Mouse (Mus musculus): ENCODE results near the gene BC029722. TPM values are rescaled to one million over a fixed set of nuclear protein-coding genes. Genes with fewer than 3 reads are reported as not detected.

The BC029722 gene
- polyA plus RNA-seq, 1 experiment = 32.2 TPM

GRCm38 (mm10) chr2:155794674-155795445, 24.4 kb downstream of the BC029722 start:
- Histone ChIP-seq H3K79me2 (ENCODE audit: control insufficient read depth, insufficient read depth) (no peaks in the 10 kb centered on the region), H3K36me3 (ENCODE audit: control insufficient read depth, insufficient read depth) (no peaks in the 10 kb centered on the region), H3ac (ENCODE audit: control insufficient read depth, insufficient read length) (no peak overlapping the region), H3K4me2 (ENCODE audit: low read depth) (no peak overlapping the region), H3K27me3 (ENCODE audit: control insufficient read depth, insufficient read depth, insufficient read length) (peaks cover 18% of the 10 kb centered on the region), H3K4me3 (no peak overlapping the region)
- TF ChIP-seq REST (IDR thresholded peaks at IDR 0.05; ENCODE audit: insufficient read depth, insufficient read length) (no peak), TCF3 (IDR thresholded peaks at IDR 0.05; ENCODE audit: insufficient read length, low read depth) (no peak), E2F4 (IDR thresholded peaks at IDR 0.05; ENCODE audit: insufficient read depth) (no peak), USF1 (IDR thresholded peaks at IDR 0.05; ENCODE audit: low read depth) (no peak), SRF (IDR thresholded peaks at IDR 0.05; ENCODE audit: control insufficient read depth, insufficient read length, low read depth) (no peak), MAX (IDR thresholded peaks at IDR 0.05; ENCODE audit: low read depth) (no peak), POLR2AphosphoS2 (IDR thresholded peaks at IDR 0.05; ENCODE audit: insufficient read length, low read depth) (no peak), MYOG (IDR thresholded peaks at IDR 0.05; ENCODE audit: control insufficient read depth in 1 of 3, insufficient read depth in 1 of 3, insufficient read length in 2 of 3, low read depth in 2 of 3) (no peak), CEBPB (IDR thresholded peaks at IDR 0.05; ENCODE audit: insufficient read depth, poor library complexity, severe bottlenecking) (no peak), MYOD1 (IDR thresholded peaks at IDR 0.05; ENCODE audit: control insufficient read depth in 1 of 3, insufficient read length in 2 of 3, low read depth in 2 of 3) (no peak), TCF12 (IDR thresholded peaks at IDR 0.05; ENCODE audit: insufficient read depth, poor library complexity, severe bottlenecking) (no peak)

DNA sequence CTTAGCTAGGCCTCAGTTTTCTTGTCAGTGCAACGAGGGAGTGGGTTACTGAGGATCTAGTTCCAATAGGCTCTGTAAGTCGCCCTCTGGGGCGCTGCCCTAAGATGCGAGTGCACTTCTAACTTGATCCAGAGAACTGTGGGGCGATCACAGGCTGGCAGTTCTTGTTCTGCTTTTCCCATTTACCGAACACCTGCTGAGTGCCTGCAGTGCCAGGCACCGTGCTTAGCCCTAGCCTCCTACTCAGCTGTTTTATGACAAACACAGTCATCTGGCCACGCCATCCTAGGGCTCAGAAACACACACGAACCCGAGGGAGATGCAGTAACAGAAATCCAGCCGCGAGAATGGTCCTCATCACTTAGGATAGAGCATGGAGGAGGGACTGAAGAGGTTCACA, 26.3 kb downstream of the BC029722 start:
- Histone ChIP-seq H3ac (ENCODE audit: control insufficient read depth, insufficient read length) (no peak overlapping the region), H3K27me3 (ENCODE audit: control insufficient read depth, insufficient read depth, insufficient read length) (peaks cover 14% of the 10 kb centered on the region), H3K36me3 (ENCODE audit: control insufficient read depth, insufficient read depth) (no peaks in the 10 kb centered on the region), H3K4me2 (ENCODE audit: low read depth) (no peak overlapping the region), H3K79me2 (ENCODE audit: control insufficient read depth, insufficient read depth) (no peaks in the 10 kb centered on the region), H3K4me3 (no peak overlapping the region)
- TF ChIP-seq POLR2A (IDR thresholded peaks at IDR 0.05; ENCODE audit: insufficient read length, low read depth) (no peak), MYOD1 (IDR thresholded peaks at IDR 0.05; ENCODE audit: control insufficient read depth in 1 of 3, insufficient read length in 2 of 3, low read depth in 2 of 3) (peak in 1 of 3 experiments; percentile 21)

GRCm38 (mm10) chr2:155787949-155788931, 31.0 kb downstream of the BC029722 start:
- no peak overlapping the region for H3K4me2 ChIP-seq (ENCODE audit: low read depth)
- no peaks in the 10 kb centered on the region for H3K36me3 ChIP-seq (ENCODE audit: control insufficient read depth, insufficient read depth)
- H3ac ChIP-seq (ENCODE audit: control insufficient read depth, insufficient read length) = no peak overlapping the region
- H3K4me3 ChIP-seq = no peak overlapping the region
- peaks cover 21% of the 10 kb centered on the region for H3K27me3 ChIP-seq (ENCODE audit: control insufficient read depth, insufficient read depth, insufficient read length)
- H3K79me2 ChIP-seq (ENCODE audit: control insufficient read depth, insufficient read depth) = no peaks in the 10 kb centered on the region
- TF ChIP-seq MYOD1 (IDR thresholded peaks at IDR 0.05; ENCODE audit: control insufficient read depth in 1 of 3, insufficient read length in 2 of 3, low read depth in 2 of 3) = no peak

GRCm38 (mm10) chr2:155786905-155787304, 32.3 kb downstream of the BC029722 start:
- no peak for TF ChIP-seq CEBPB (IDR thresholded peaks at IDR 0.05; ENCODE audit: insufficient read depth, poor library complexity, severe bottlenecking)
- TF ChIP-seq REST (IDR thresholded peaks at IDR 0.05; ENCODE audit: insufficient read depth, insufficient read length) = no peak
- TF ChIP-seq TCF3 (IDR thresholded peaks at IDR 0.05; ENCODE audit: insufficient read length, low read depth) = no peak
- no peak for TF ChIP-seq MAX (IDR thresholded peaks at IDR 0.05; ENCODE audit: low read depth)
- no peak for TF ChIP-seq USF1 (IDR thresholded peaks at IDR 0.05; ENCODE audit: low read depth)
- no peak for TF ChIP-seq MYOD1 (IDR thresholded peaks at IDR 0.05; ENCODE audit: control insufficient read depth in 1 of 3, insufficient read length in 2 of 3, low read depth in 2 of 3)
- TF ChIP-seq POLR2AphosphoS2 (IDR thresholded peaks at IDR 0.05; ENCODE audit: insufficient read length, low read depth) = no peak
- TF ChIP-seq E2F4 (IDR thresholded peaks at IDR 0.05; ENCODE audit: insufficient read depth) = no peak
- TF ChIP-seq MYOG (IDR thresholded peaks at IDR 0.05; ENCODE audit: control insufficient read depth in 1 of 3, insufficient read depth in 1 of 3, insufficient read length in 2 of 3, low read depth in 2 of 3) = no peak
- TF ChIP-seq SRF (IDR thresholded peaks at IDR 0.05; ENCODE audit: control insufficient read depth, insufficient read length, low read depth) = no peak
- no peak for TF ChIP-seq TCF12 (IDR thresholded peaks at IDR 0.05; ENCODE audit: insufficient read depth, poor library complexity, severe bottlenecking)
- TF ChIP-seq POLR2A (IDR thresholded peaks at IDR 0.05; ENCODE audit: insufficient read length, low read depth) = no peak
- Histone ChIP-seq H3ac (ENCODE audit: control insufficient read depth, insufficient read length) (no peak overlapping the region), H3K36me3 (ENCODE audit: control insufficient read depth, insufficient read depth) (no peaks in the 10 kb centered on the region)

DNA sequence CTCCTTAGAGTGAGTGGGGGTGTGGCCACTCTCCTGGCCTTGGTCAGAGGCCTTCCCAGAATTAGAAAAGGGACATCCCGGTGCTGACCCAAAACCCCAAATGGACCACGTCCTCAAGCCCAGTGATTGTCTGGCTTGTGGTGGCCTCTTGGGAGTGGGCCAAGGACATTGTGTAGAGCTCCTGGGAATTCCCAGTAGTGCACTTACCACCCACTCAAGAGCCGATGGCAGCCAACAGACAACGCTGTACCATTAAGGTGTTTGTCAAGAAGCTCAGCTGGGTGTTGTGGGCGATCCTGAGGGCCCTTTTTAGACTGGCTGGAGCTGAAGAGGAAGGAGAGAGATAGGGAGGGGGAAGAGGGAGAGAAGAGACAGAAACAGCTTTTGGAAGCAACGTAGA, 34.7 kb downstream of the BC029722 start:
- Histone ChIP-seq H3K27me3 (ENCODE audit: control insufficient read depth, insufficient read depth, insufficient read length) (peaks cover 37% of the 10 kb centered on the region), H3K79me2 (ENCODE audit: control insufficient read depth, insufficient read depth) (no peaks in the 10 kb centered on the region), H3K4me3 (no peak overlapping the region), H3K36me3 (ENCODE audit: control insufficient read depth, insufficient read depth) (no peaks in the 10 kb centered on the region), H3ac (ENCODE audit: control insufficient read depth, insufficient read length) (no peak overlapping the region), H3K4me2 (ENCODE audit: low read depth) (no peak overlapping the region)
- TF ChIP-seq TCF12 (IDR thresholded peaks at IDR 0.05; ENCODE audit: insufficient read depth, poor library complexity, severe bottlenecking) (no peak), REST (IDR thresholded peaks at IDR 0.05; ENCODE audit: insufficient read depth, insufficient read length) (no peak), E2F4 (IDR thresholded peaks at IDR 0.05; ENCODE audit: insufficient read depth) (no peak), SRF (IDR thresholded peaks at IDR 0.05; ENCODE audit: control insufficient read depth, insufficient read length, low read depth) (no peak), CEBPB (IDR thresholded peaks at IDR 0.05; ENCODE audit: insufficient read depth, poor library complexity, severe bottlenecking) (no peak), POLR2AphosphoS2 (IDR thresholded peaks at IDR 0.05; ENCODE audit: insufficient read length, low read depth) (no peak), USF1 (IDR thresholded peaks at IDR 0.05; ENCODE audit: low read depth) (no peak), MAX (IDR thresholded peaks at IDR 0.05; ENCODE audit: low read depth) (no peak), TCF3 (IDR thresholded peaks at IDR 0.05; ENCODE audit: insufficient read length, low read depth) (no peak), MYOD1 (IDR thresholded peaks at IDR 0.05; ENCODE audit: control insufficient read depth in 1 of 3, insufficient read length in 2 of 3, low read depth in 2 of 3) (no peak), MYOG (IDR thresholded peaks at IDR 0.05; ENCODE audit: control insufficient read depth in 1 of 3, insufficient read depth in 1 of 3, insufficient read length in 2 of 3, low read depth in 2 of 3) (no peak), POLR2A (IDR thresholded peaks at IDR 0.05; ENCODE audit: insufficient read length, low read depth) (no peak)

More at GRCm38 (mm10) chr2:155786905-155787304, 32.3 kb downstream of the BC029722 start:
- no peak overlapping the region for H3K4me3 ChIP-seq
- peaks cover 25% of the 10 kb centered on the region for H3K27me3 ChIP-seq (ENCODE audit: control insufficient read depth, insufficient read depth, insufficient read length)
- no peaks in the 10 kb centered on the region for H3K79me2 ChIP-seq (ENCODE audit: control insufficient read depth, insufficient read depth)
- H3K4me2 ChIP-seq (ENCODE audit: low read depth) = no peak overlapping the region
